Mouse (Mus musculus): ENCODE results near the gene Traf5.

GRCm38 (mm10) chr1:192137926-192138910 is 45.9 kb upstream of the Traf5 start, which contains the start of gene Rcor3:
- TF ChIP-seq CTCF (IDR thresholded peaks at IDR 0.05; ENCODE audit: borderline replicate concordance, insufficient read depth, low read length): no peak
- TF ChIP-seq POLR2A (IDR thresholded peaks at IDR 0.05; ENCODE audit: low read depth, low read length): peak; percentile 61

All from embryonic fibroblast, embryonic 13.5 days (primary cell).